Mouse (Mus musculus) adipose tissue, adult 10 weeks (tissue): ENCODE results near the gene Nsmce3. TPM values are rescaled to one million over a fixed set of nuclear protein-coding genes. Genes with fewer than 3 reads are reported as not detected.

Experiments used
- polyA plus RNA-seq: library from polyadenylated mRNA; stranded (reverse); fragments of 350-450 nt; fragmentation: Illumina TruSeq; extraction: RNeasy Lipid Tissue Mini Kit (QIAGEN cat#74804); gene quantifications from one replicate; pipeline ENCODE4 v1.2.3, GENCODE M21; 2014; ENCODE audit warnings: low read depth, low replicate concordance

Nsmce3 gene
- 8.4 TPM for polyA plus RNA-seq

GRCm38 (mm10) chr7:64872743-64873241 lies at the start of gene Nsmce3:
Gene Nsmce3 (minus strand): TSS chr7:64872997.

